Mouse (Mus musculus) intestine, embryonic 15.5 days (tissue): ENCODE measurements around the gene Vps25. TPM values are rescaled to one million over a fixed set of nuclear protein-coding genes. Genes with fewer than 3 reads are reported as not detected.

Experiments
- ATAC-seq: fragments of 200-750 bp; cut with Nextera tagmentation; 2 replicates; pipeline ENCODE4 v1.8.0; 2017; ENCODE audit warnings: moderate TSS enrichment, moderate library complexity
- H3K27ac ChIP-seq: fragments of 300-500 bp; sonication (generic); 2 replicates; pipeline ENCODE4 v1.5.1; 2015; ENCODE audit warnings: mild to moderate bottlenecking, inconsistent platforms
- H3K27me3 ChIP-seq: fragments of 300-500 bp; sonication (generic); replicated peaks from 2 replicates; pipeline ENCODE4 v1.6.1; 2015; ENCODE audit warnings: inconsistent platforms
- H3K36me3 ChIP-seq: fragments of 300-500 bp; sonication (generic); 2 replicates; pipeline ENCODE4 v1.6.1; 2015; ENCODE audit warnings: inconsistent platforms
- H3K4me1 ChIP-seq: fragments of 300-500 bp; sonication (generic); replicated peaks from 2 replicates; pipeline ENCODE4 v1.6.1; 2015; ENCODE audit warnings: inconsistent platforms
- H3K4me2 ChIP-seq: fragments of 300-500 bp; sonication (generic); replicated peaks from 2 replicates; pipeline ENCODE4 v1.6.1; 2015; ENCODE audit warnings: mild to moderate bottlenecking, inconsistent platforms
- H3K4me3 ChIP-seq: fragments of 300-500 bp; sonication (generic); replicated peaks from 2 replicates; pipeline ENCODE4 v1.5.1; 2015; ENCODE audit warnings: inconsistent platforms
- H3K9ac ChIP-seq: fragments of 300-500 bp; sonication (generic); 2 replicates; pipeline ENCODE4 v1.6.1; 2015; ENCODE audit warnings: inconsistent platforms
- H3K9me3 ChIP-seq: fragments of 300-500 bp; sonication (generic); 2 replicates; pipeline ENCODE4 v1.6.1; 2016; ENCODE audit warnings: inconsistent platforms
- WGBS: fragments of 180-500 bp; shearing (Covaris S2); methylation state at CpG from one replicate; pipeline ENCODE4 v1.1.7; 2015; 5-methylcytosine and 5-hydroxymethylcytosine counted together
- polyA plus RNA-seq: library from polyadenylated mRNA; unstranded; fragments of >200 nt; fragmentation: Nextera tagmentation; extraction: Ambion mirVana; gene quantifications from 2 replicates; pipeline ENCODE4 v1.2.1, GENCODE M21; 2015

Vps25 gene
- polyA plus RNA-seq: 135 and 142 TPM in 2 replicates

- under 1% methylated on average over 40 of the region's 40 CpGs for WGBS
- ATAC-seq: peak; percentile 88
- peak within 1 kb of the TSS; percentile 92 for H3K4me3 ChIP-seq
- no peaks in the 10 kb centered on the region for H3K9me3 ChIP-seq
- peak within 1 kb of the TSS; percentile 95 for H3K27ac ChIP-seq
- peak within 1 kb of the TSS; percentile 91 for H3K9ac ChIP-seq
- H3K27me3 ChIP-seq: no peaks in the 10 kb centered on the region
- H3K36me3 ChIP-seq: peaks cover 13% of the 10 kb centered on the region
- H3K4me2 ChIP-seq: peak within 1 kb of the TSS; percentile 86
- peaks cover 15% of the 10 kb centered on the region for H3K4me1 ChIP-seq
These were observed at the start of gene Vps25 for GRCm38 (mm10) chr11:101253613-101254389. Gene Vps25 (plus strand): TSS chr11:101253707.

- 30% methylated on average over 3 of the region's 3 CpGs for WGBS
- no peaks in the 10 kb centered on the region for H3K27me3 ChIP-seq
- ATAC-seq: peak; percentile 71
- H3K4me1 ChIP-seq: no peaks in the 10 kb centered on the region
- H3K4me2 ChIP-seq: no peak overlapping the region
- no peaks in the 10 kb centered on the region for H3K9me3 ChIP-seq
- no peak overlapping the region for H3K27ac ChIP-seq
- no peak overlapping the region for H3K4me3 ChIP-seq
- no peak overlapping the region for H3K9ac ChIP-seq
- H3K36me3 ChIP-seq: peaks cover 22% of the 10 kb centered on the region
These were observed 41.5 kb upstream of the Vps25 start for GRCm38 (mm10) chr11:101211970-101212369.

- Histone ChIP-seq H3K27me3 (no peaks in the 10 kb centered on the region), H3K9me3 (no peaks in the 10 kb centered on the region), H3K4me3 (no peak overlapping the region), H3K36me3 (peaks cover 12% of the 10 kb centered on the region; the same call in 1 of the 2 replicates), H3K4me1 (0 out of 2 replicates have a peak, but pooled peaks cover 5% of the 10 kb centered on the region), H3K4me2 (no peak overlapping the region), H3K27ac (no peak overlapping the region), H3K9ac (no peak overlapping the region)
- ATAC-seq: no peak
- WGBS: 92% methylated on average over 5 of the region's 5 CpGs
These were observed 36.6 kb upstream of the Vps25 start for GRCm38 (mm10) chr11:101216936-101217335.

GRCm38 (mm10) chr11:101218436-101219055 lies 35.0 kb upstream of the Vps25 start:
- no peak overlapping the region for H3K9ac ChIP-seq
- no peak overlapping the region for H3K4me3 ChIP-seq
- H3K9me3 ChIP-seq: no peaks in the 10 kb centered on the region
- no peaks in the 10 kb centered on the region for H3K27me3 ChIP-seq
- H3K4me1 ChIP-seq: 0 out of 2 replicates have a peak, but pooled peaks cover 5% of the 10 kb centered on the region
- peaks cover 7% of the 10 kb centered on the region; the same call in 1 of the 2 replicates for H3K36me3 ChIP-seq
- no peak overlapping the region for H3K4me2 ChIP-seq
- 88% methylated on average over 10 of the region's 10 CpGs for WGBS
- ATAC-seq: no peak
- no peak overlapping the region for H3K27ac ChIP-seq

GRCm38 (mm10) chr11:101220853-101221252 lies 32.7 kb upstream of the Vps25 start:
- no peak overlapping the region for H3K4me2 ChIP-seq
- H3K36me3 ChIP-seq: 0 out of 2 replicates have a peak, but pooled peaks cover 4% of the 10 kb centered on the region
- no peaks in the 10 kb centered on the region for H3K9me3 ChIP-seq
- ATAC-seq: peak; percentile 65; the same call in 1 of the 2 replicates
- no peak overlapping the region for H3K4me3 ChIP-seq
- H3K9ac ChIP-seq: no peak overlapping the region
- peak overlapping the region; percentile 55 for H3K27ac ChIP-seq
- 26% methylated on average over 2 of the region's 2 CpGs for WGBS
- H3K27me3 ChIP-seq: no peaks in the 10 kb centered on the region
- peaks cover 16% of the 10 kb centered on the region for H3K4me1 ChIP-seq

- Histone ChIP-seq H3K9ac (no peak overlapping the region), H3K27me3 (no peaks in the 10 kb centered on the region), H3K4me2 (no peak overlapping the region), H3K36me3 (0 out of 2 replicates have a peak, but pooled peaks cover under 1% of the 10 kb centered on the region), H3K9me3 (no peaks in the 10 kb centered on the region), H3K4me3 (no peak overlapping the region), H3K27ac (peak overlapping the region; percentile 55; the same call in 1 of the 2 replicates), H3K4me1 (peaks cover 17% of the 10 kb centered on the region)
- no peak for ATAC-seq
- WGBS: 68% methylated on average over 8 of the region's 8 CpGs
These were observed 32.1 kb upstream of the Vps25 start for GRCm38 (mm10) chr11:101221306-101221986.

- Histone ChIP-seq H3K36me3 (no peaks in the 10 kb centered on the region), H3K9me3 (no peaks in the 10 kb centered on the region), H3K4me3 (no peak overlapping the region), H3K4me2 (no peak overlapping the region), H3K9ac (no peak overlapping the region), H3K4me1 (peaks cover 19% of the 10 kb centered on the region), H3K27ac (no peak overlapping the region), H3K27me3 (no peaks in the 10 kb centered on the region)
- ATAC-seq: no peak
- 85% methylated on average over 3 of the region's 3 CpGs for WGBS
These were observed 29.2 kb upstream of the Vps25 start for GRCm38 (mm10) chr11:101224337-101224736.

- ATAC-seq: no peak
- Histone ChIP-seq H3K4me3 (peak overlapping the region; percentile 69), H3K9ac (peak overlapping the region; percentile 70), H3K27ac (peak overlapping the region; percentile 33; the same call in 1 of the 2 replicates), H3K4me2 (peak overlapping the region; percentile 79), H3K36me3 (no peaks in the 10 kb centered on the region), H3K9me3 (no peaks in the 10 kb centered on the region), H3K4me1 (peaks cover 31% of the 10 kb centered on the region), H3K27me3 (no peaks in the 10 kb centered on the region)
- 18% methylated on average over 25 of the region's 25 CpGs for WGBS
These were observed 28.0 kb upstream of the Vps25 start for GRCm38 (mm10) chr11:101225331-101226064.

- Histone ChIP-seq H3K4me1 (peaks cover 34% of the 10 kb centered on the region), H3K27me3 (no peaks in the 10 kb centered on the region), H3K27ac (peak within 1 kb of the TSS; percentile 33; the same call in 1 of the 2 replicates), H3K36me3 (no peaks in the 10 kb centered on the region), H3K9me3 (no peaks in the 10 kb centered on the region), H3K9ac (peak within 1 kb of the TSS; percentile 70), H3K4me2 (peak within 1 kb of the TSS; percentile 79), H3K4me3 (peak within 1 kb of the TSS; percentile 69)
- WGBS: 1% methylated on average over 56 of the region's 56 CpGs
- peak; percentile 98 for ATAC-seq
These were observed 27.3 kb upstream of the Vps25 start, which contains the start of gene Ezh1 for GRCm38 (mm10) chr11:101226065-101226701. Gene Ezh1 (minus strand): TSS chr11:101226463.

GRCm38 (mm10) chr11:101229361-101229900 lies 24.1 kb upstream of the Vps25 start:
- no peak overlapping the region for H3K9ac ChIP-seq
- no peaks in the 10 kb centered on the region for H3K27me3 ChIP-seq
- no peaks in the 10 kb centered on the region for H3K36me3 ChIP-seq
- H3K4me2 ChIP-seq: 0 out of 2 replicates have a peak overlapping the region, but pooled peaks have one; percentile 56
- H3K9me3 ChIP-seq: no peaks in the 10 kb centered on the region
- 47% methylated on average over 8 of the region's 8 CpGs for WGBS
- H3K4me1 ChIP-seq: peaks cover 45% of the 10 kb centered on the region
- no peak for ATAC-seq
- peak overlapping the region; percentile 84 for H3K27ac ChIP-seq
- no peak overlapping the region for H3K4me3 ChIP-seq

- H3K4me2 ChIP-seq: peak overlapping the region; percentile 56; the same call in 1 of the 2 replicates
- WGBS: 31% methylated on average over 2 of the region's 2 CpGs
- H3K9ac ChIP-seq: no peak overlapping the region
These were observed 23.4 kb upstream of the Vps25 start for GRCm38 (mm10) chr11:101230061-101230511.

More at GRCm38 (mm10) chr11:101230061-101230511, 23.4 kb upstream of the Vps25 start:
- H3K36me3 ChIP-seq: no peaks in the 10 kb centered on the region
- H3K9me3 ChIP-seq: no peaks in the 10 kb centered on the region
- H3K27ac ChIP-seq: peak overlapping the region; percentile 84
- ATAC-seq: no peak
- H3K4me3 ChIP-seq: no peak overlapping the region
- no peaks in the 10 kb centered on the region for H3K27me3 ChIP-seq
- H3K4me1 ChIP-seq: peaks cover 39% of the 10 kb centered on the region
